8 mouse cellular contexts compared by ENCODE assay signal in the genomic region with DNA sequence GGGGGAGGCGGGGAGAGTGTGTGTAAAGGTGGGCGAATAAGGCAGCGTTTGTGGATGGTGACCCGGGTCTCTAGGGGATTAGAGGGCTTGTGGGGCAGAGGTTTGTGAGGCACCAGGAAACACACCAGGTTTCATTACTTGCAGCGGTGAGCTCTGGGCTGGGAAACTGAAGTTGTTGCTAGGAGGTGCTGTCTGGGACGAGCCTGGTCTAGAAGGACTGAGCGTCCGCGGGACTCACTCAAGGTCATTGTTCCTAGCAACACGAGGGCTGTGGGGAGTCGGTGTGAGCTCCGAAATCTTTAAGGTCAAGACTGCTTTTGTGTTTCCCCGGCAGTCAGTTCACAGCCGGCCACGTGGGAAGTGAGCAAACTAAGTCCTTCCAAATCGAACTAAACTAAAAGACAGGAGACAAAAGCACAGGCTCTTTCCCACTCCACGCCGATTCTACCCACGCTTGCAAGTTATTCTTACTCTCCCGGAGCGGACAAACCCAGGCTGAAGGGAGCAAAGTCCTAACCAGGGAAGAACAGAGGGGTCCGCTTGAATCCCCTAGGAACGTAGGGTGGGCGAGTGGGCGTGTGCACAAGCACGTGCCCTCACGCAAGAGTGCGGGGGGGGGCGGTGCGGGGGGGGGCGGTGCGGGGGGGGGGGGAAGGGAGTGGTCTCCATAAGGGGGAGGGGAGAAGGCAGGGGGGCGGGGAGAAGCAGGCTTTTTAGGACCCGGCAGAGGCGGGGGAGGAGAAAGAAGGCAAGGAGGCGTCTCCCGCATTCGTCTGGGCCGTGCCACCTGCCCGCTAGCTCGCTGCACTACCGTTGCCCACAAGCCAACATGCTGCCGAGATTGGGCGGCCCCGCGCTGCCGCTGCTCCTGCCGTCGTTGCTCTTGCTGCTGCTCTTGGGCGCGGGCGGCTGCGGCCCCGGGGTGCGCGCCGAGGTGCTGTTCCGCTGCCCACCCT. TPM values are rescaled to one million over a fixed set of nuclear protein-coding genes. Genes with fewer than 3 reads are reported as not detected.
DNase-seq lines count a peak whose midpoint lies in the region; ATAC-seq and TF ChIP-seq lines count a peak whose summit lies in the region.

A gene (plus strand): TSS at position 753 of the 956 bp plus-strand sequence.

- H3K4me2 ChIP-seq in forebrain, embryonic 14.5 days (ENCODE audit: low read length), result peak within 1 kb of the TSS; percentile 88
- peak within 1 kb of the TSS; percentile 100 for H3K4me2 ChIP-seq in kidney, embryonic 14.5 days (replicated peaks; ENCODE audit: low read depth, low read length)

- H3K27ac ChIP-seq in forebrain, embryonic 14.5 days (ENCODE audit: low read depth, low read length), result peak within 1 kb of the TSS; percentile 84
- peak within 1 kb of the TSS; percentile 59; the same call in 1 of the 2 replicates for H3K27ac ChIP-seq in kidney, embryonic 14.5 days (ENCODE audit: low read depth, low read length)
- peak within 1 kb of the TSS; percentile 47 for H3K27ac ChIP-seq in liver, adult 2 months (replicated peaks; ENCODE audit: insufficient read depth, low read depth, low read length)
- no peak within 1 kb of the TSS for H3K27ac ChIP-seq in olfactory bulb, adult 2 months (ENCODE audit: insufficient read depth, low read depth, low read length)

- no peaks in the 10 kb centered on the region for H3K9me3 ChIP-seq in erythroblast, embryonic 14.5 days (ENCODE audit: control insufficient read depth, low read length)
- H3K9me3 ChIP-seq in forebrain, embryonic 14.5 days (replicated peaks; ENCODE audit: control insufficient read depth, low read length), result no peaks in the 10 kb centered on the region
- no peaks in the 10 kb centered on the region for H3K9me3 ChIP-seq in kidney, embryonic 14.5 days (ENCODE audit: control insufficient read depth, low read length)

- no peaks in the 10 kb centered on the region for H3K79me2 ChIP-seq in liver, adult 2 months (ENCODE audit: control insufficient read depth, insufficient read depth, low read length)

- ATAC-seq in erythroblast, adult 5-6 weeks (replicated peaks; ENCODE audit: low FRiP score, poor library complexity, severe bottlenecking), result no peak
- ATAC-seq in forebrain, embryonic 14.5 days, result peak; percentile 84
- ATAC-seq in kidney, embryonic 14.5 days (ENCODE audit: low FRiP score, low TSS enrichment), result peak; percentile 55
- ATAC-seq in megakaryocyte-erythroid progenitor cell, adult 5-6 weeks (replicated peaks; ENCODE audit: low FRiP score, low TSS enrichment, poor library complexity, severe bottlenecking), result no peak

- WGBS in forebrain, embryonic 14.5 days, result 1% methylated on average over 44 of the region's 58 CpGs
- 2% methylated on average over 34 of the region's 58 CpGs for WGBS in kidney, embryonic 14.5 days
- WGBS in liver, adult 2 months, result 3% methylated on average over 49 of the region's 58 CpGs
- 8% methylated on average over 51 of the region's 58 CpGs for WGBS in olfactory bulb, adult 2 months

- peak; percentile 95 for TF ChIP-seq POLR2A in liver, adult 2 months (IDR thresholded peaks at IDR 0.05; ENCODE audit: extremely low read depth, insufficient read depth, low read length)
- TF ChIP-seq POLR2A in olfactory bulb, adult 2 months (IDR thresholded peaks at IDR 0.05; ENCODE audit: insufficient read depth, low read depth, low read length), result no peak

- H3K9ac ChIP-seq in forebrain, embryonic 14.5 days (ENCODE audit: low read length), result peak within 1 kb of the TSS; percentile 91
- peak within 1 kb of the TSS; percentile 70 for H3K9ac ChIP-seq in kidney, embryonic 14.5 days (ENCODE audit: low read depth, low read length)
- H3K9ac ChIP-seq in liver, adult 2 months (ENCODE audit: low read depth, low read length), result peak within 1 kb of the TSS; percentile 81

- no peaks in the 10 kb centered on the region for H3K4me1 ChIP-seq in erythroblast, embryonic 14.5 days (ENCODE audit: control insufficient read depth)
- peaks cover 19% of the 10 kb centered on the region for H3K4me1 ChIP-seq in forebrain, embryonic 14.5 days (ENCODE audit: control insufficient read depth, insufficient read depth, low read length)
- peaks cover 36% of the 10 kb centered on the region for H3K4me1 ChIP-seq in kidney, embryonic 14.5 days (ENCODE audit: control insufficient read depth, insufficient read depth, low read length)
- no peaks in the 10 kb centered on the region for H3K4me1 ChIP-seq in liver, adult 2 months (ENCODE audit: control insufficient read depth, insufficient read depth, low read length)
- H3K4me1 ChIP-seq in olfactory bulb, adult 2 months (ENCODE audit: control insufficient read depth, insufficient read depth, low read length), result peaks cover 22% of the 10 kb centered on the region

- H3K4me3 ChIP-seq in erythroblast, embryonic 14.5 days (replicated peaks), result peak within 1 kb of the TSS; percentile 20
- H3K4me3 ChIP-seq in forebrain, embryonic 14.5 days (ENCODE audit: low read depth, low read length), result peak within 1 kb of the TSS; percentile 78
- peak within 1 kb of the TSS; percentile 64 for H3K4me3 ChIP-seq in kidney, embryonic 14.5 days (ENCODE audit: low read length)
- peak within 1 kb of the TSS; percentile 90 for H3K4me3 ChIP-seq in liver, adult 2 months (ENCODE audit: insufficient read depth, low read depth, low read length)
- H3K4me3 ChIP-seq in olfactory bulb, adult 2 months (ENCODE audit: insufficient read depth, low read depth, low read length), result peak within 1 kb of the TSS; percentile 61

- H3K27me3 ChIP-seq in erythroblast, embryonic 14.5 days (ENCODE audit: control insufficient read depth), result peaks cover 63% of the 10 kb centered on the region
- no peaks in the 10 kb centered on the region for H3K27me3 ChIP-seq in forebrain, embryonic 14.5 days (replicated peaks; ENCODE audit: control insufficient read depth, insufficient read depth, low read length)
- no peaks in the 10 kb centered on the region; the same call in 1 of the 2 replicates for H3K27me3 ChIP-seq in kidney, embryonic 14.5 days (ENCODE audit: control insufficient read depth, insufficient read depth, low read length)
- no peaks in the 10 kb centered on the region for H3K27me3 ChIP-seq in liver, adult 2 months (ENCODE audit: control insufficient read depth, insufficient read depth, low read length)

- no peak for TF ChIP-seq CTCF in liver, adult 2 months (IDR thresholded peaks at IDR 0.05; ENCODE audit: low read depth, low read length)
- TF ChIP-seq CTCF in olfactory bulb, adult 2 months (IDR thresholded peaks at IDR 0.05; ENCODE audit: insufficient read depth, low read depth, low read length), result no peak

- no peaks in the 10 kb centered on the region for H3K36me3 ChIP-seq in erythroblast, embryonic 14.5 days (ENCODE audit: control insufficient read depth)
- no peaks in the 10 kb centered on the region for H3K36me3 ChIP-seq in forebrain, embryonic 14.5 days (ENCODE audit: control insufficient read depth, insufficient read depth, low read length)
- H3K36me3 ChIP-seq in kidney, embryonic 14.5 days (ENCODE audit: control insufficient read depth, insufficient read depth, low read length), result no peaks in the 10 kb centered on the region
- no peaks in the 10 kb centered on the region; the same call in 1 of the 2 replicates for H3K36me3 ChIP-seq in liver, adult 2 months (ENCODE audit: control insufficient read depth, insufficient read depth, low read length)

- DNase-seq in adrenal gland, adult 8-10 months, result peak; percentile 21
- peak; percentile 90 for DNase-seq in forebrain, embryonic 14.5 days (ENCODE audit: low spot score)
- peak; percentile 73 for DNase-seq in liver, adult 2 months (ENCODE audit: extremely low read depth, low read depth, low spot score)

RNA-seq across cellular contexts. Expression of the gene that starts here (rescaled TPM):
- 0.10 TPM in 1 of 2 replicates, not detected in the other for polyA plus RNA-seq in erythroblast, embryonic 14.5 days (2012)
- not detected in 2 replicates for total RNA-seq in erythroblast, adult 5-6 weeks (2015; ENCODE audit: low replicate concordance)
- total RNA-seq in erythroblast, adult 5-6 weeks (2017; ENCODE audit: low replicate concordance), result not detected in 2 replicates
- total RNA-seq in adrenal gland, adult 8-10 months (2022), result 1 to 10 TPM; 2.4 to 4.0 (median 2.6) TPM
- polyA plus RNA-seq in forebrain, embryonic 14.5 days (2014; fragmentation: Nextera tagmentation; extraction: Ambion mirVana), result 384 and 410 TPM in 2 replicates
- 148 and 171 TPM in 2 replicates for polyA plus RNA-seq in kidney, embryonic 14.5 days (2014; fragmentation: Nextera tagmentation; extraction: Ambion mirVana)
- 500 and 747 TPM in 2 replicates for total RNA-seq in liver, adult 2 months (2014; rRNA removed)
- polyA plus RNA-seq in liver, adult 2 months (2012; rRNA removed), result 223 and 1,009 TPM in 2 replicates
- polyA plus RNA-seq in olfactory bulb, adult 2 months (2012; ENCODE audit: insufficient read depth, insufficient read length, low replicate concordance, missing spikeins), result not detected in 2 replicates
- total RNA-seq in megakaryocyte-erythroid progenitor cell, adult 5-6 weeks (2014; fragmentation: Nextera tagmentation), result not detected in 2 replicates
- not detected in 2 replicates for total RNA-seq in megakaryocyte-erythroid progenitor cell, adult 5-6 weeks (2017)

Comparison
In these comparisons a context has a peak if more than half of its experiments do, and no peak if none do; other contexts are left out.
1. RNA of the gene that starts here (total RNA-seq): 500 to 747 TPM in liver, adult 2 months; 2.4 to 4.0 TPM in adrenal gland, adult 8-10 months, not detected in erythroblast, adult 5-6 weeks and not detected in megakaryocyte-erythroid progenitor cell, adult 5-6 weeks; every median in the first group is over 10 times any median in the second.
2. RNA of the gene that starts here (polyA plus RNA-seq): 223 to 1,009 TPM in liver, adult 2 months, 384 to 410 TPM in forebrain, embryonic 14.5 days and 148 to 171 TPM in kidney, embryonic 14.5 days; 0.10 TPM in erythroblast, embryonic 14.5 days and not detected in olfactory bulb, adult 2 months; every median in the first group is over 100 times any median in the second.
3. H3K4me3 ChIP-seq: peak in every context shown above with its lines; median percentile 90 in liver, adult 2 months; 78 in forebrain, embryonic 14.5 days; 64 in kidney, embryonic 14.5 days; 61 in olfactory bulb, adult 2 months; 20 in erythroblast, embryonic 14.5 days.
4. ATAC-seq: peak in forebrain, embryonic 14.5 days (single experiment) and kidney, embryonic 14.5 days (single experiment); none in erythroblast, adult 5-6 weeks (single experiment) and megakaryocyte-erythroid progenitor cell, adult 5-6 weeks (single experiment).
5. DNase-seq: peak in every context shown above with its lines; median percentile 90 in forebrain, embryonic 14.5 days; 73 in liver, adult 2 months; 21 in adrenal gland, adult 8-10 months.
6. Peak in every context shown above with its lines, with median percentiles within 50 percentile points of each other: H3K9ac ChIP-seq.